Mouse (Mus musculus) embryonic facial prominence, embryonic 14.5 days (tissue): ENCODE results near the gene Sh3d19. TPM values are rescaled to one million over a fixed set of nuclear protein-coding genes. Genes with fewer than 3 reads are reported as not detected.

ENCODE experiments used
- ATAC-seq: fragments of 200-750 bp; cut with Nextera tagmentation; 2 replicates; pipeline ENCODE4 v1.8.0; 2017; ENCODE audit warnings: low read depth, moderate number of reproducible peaks, moderate TSS enrichment
- DNase-seq: peaks from one replicate; pipeline ENCODE4 v3.0.0-alpha.2; 2015; ENCODE audit warnings: low spot score
- H3K27ac ChIP-seq: fragments of 300-500 bp; sonication (generic); replicated peaks from 2 replicates; pipeline ENCODE4 v1.5.1; 2014; ENCODE audit warnings: low read depth, mild to moderate bottlenecking, low read length, moderate library complexity
- H3K27me3 ChIP-seq: fragments of 300-500 bp; sonication (generic); replicated peaks from 2 replicates; pipeline ENCODE4 v1.6.1; 2014; ENCODE audit warnings: low read length; ENCODE audit not compliant: control insufficient read depth, insufficient read depth
- H3K36me3 ChIP-seq: fragments of 300-500 bp; sonication (generic); 2 replicates; pipeline ENCODE4 v1.6.1; 2014; ENCODE audit warnings: low read length, mixed read lengths; ENCODE audit not compliant: control insufficient read depth, insufficient read depth
- H3K4me1 ChIP-seq: fragments of 300-500 bp; sonication (generic); 2 replicates; pipeline ENCODE4 v1.6.1; 2014; ENCODE audit warnings: antibody characterized with exemption, low read length; ENCODE audit not compliant: control insufficient read depth, insufficient read depth
- H3K4me2 ChIP-seq: fragments of 300-500 bp; sonication (generic); 2 replicates; pipeline ENCODE4 v1.6.1; 2014; ENCODE audit warnings: low read depth, mild to moderate bottlenecking, low read length, moderate library complexity, mixed read lengths
- H3K4me3 ChIP-seq: fragments of 300-500 bp; sonication (generic); 2 replicates; pipeline ENCODE4 v1.5.1; 2014; ENCODE audit warnings: low read depth, mild to moderate bottlenecking, low read length
- H3K9ac ChIP-seq: fragments of 300-500 bp; sonication (generic); 2 replicates; pipeline ENCODE4 v1.6.1; 2014; ENCODE audit warnings: low read depth, mild to moderate bottlenecking, low read length, moderate library complexity, mixed read lengths
- H3K9me3 ChIP-seq: fragments of 300-500 bp; sonication (generic); 2 replicates; pipeline ENCODE4 v1.6.1; 2016; ENCODE audit warnings: low read length; ENCODE audit not compliant: control insufficient read depth
- WGBS: fragments of 180-500 bp; shearing (Covaris S2); extraction: QIAGEN DNeasy Blood & Tissue Kit; methylation state at CpG from one replicate; pipeline ENCODE4 v1.1.7; 2014; 5-methylcytosine and 5-hydroxymethylcytosine counted together
- polyA plus RNA-seq: library from polyadenylated mRNA; unstranded; fragments of >200 nt; fragmentation: Nextera tagmentation; extraction: Ambion mirVana; gene quantifications from 2 replicates; pipeline ENCODE4 v1.2.1, GENCODE M21; 2014

The Sh3d19 gene
- polyA plus RNA-seq, 1 experiment from 2014 or later = 30.9 TPM

- DNase-seq (no peak), ATAC-seq (no peak)
- no peaks in the 10 kb centered on the region for H3K4me1 ChIP-seq
- H3K4me2 ChIP-seq = no peak overlapping the region
- H3K9me3 ChIP-seq = no peaks in the 10 kb centered on the region
- H3K27me3 ChIP-seq = no peaks in the 10 kb centered on the region
- 89% methylated on average over 5 of the region's 5 CpGs for WGBS
- no peak overlapping the region for H3K9ac ChIP-seq
- H3K36me3 ChIP-seq = no peaks in the 10 kb centered on the region
- H3K27ac ChIP-seq = no peak overlapping the region
- H3K4me3 ChIP-seq = no peak overlapping the region
These were observed 104.7 kb downstream of the Sh3d19 start for GRCm38 (mm10) chr3:86075593-86075992.

- H3K9ac ChIP-seq = no peak overlapping the region
- no peak overlapping the region for H3K4me2 ChIP-seq
- no peak overlapping the region for H3K27ac ChIP-seq
- ATAC-seq (no peak), DNase-seq (no peak)
- H3K4me1 ChIP-seq = no peaks in the 10 kb centered on the region
- H3K36me3 ChIP-seq = no peaks in the 10 kb centered on the region
- 75% methylated on average over 14 of the region's 14 CpGs for WGBS
- no peaks in the 10 kb centered on the region for H3K9me3 ChIP-seq
- no peaks in the 10 kb centered on the region for H3K27me3 ChIP-seq
- no peak overlapping the region for H3K4me3 ChIP-seq
These were observed 105.8 kb downstream of the Sh3d19 start for GRCm38 (mm10) chr3:86076511-86077283.

- WGBS = 91% methylated on average over 8 of the region's 8 CpGs
- no peak overlapping the region for H3K4me2 ChIP-seq
- H3K36me3 ChIP-seq = peaks cover 16% of the 10 kb centered on the region
- H3K4me3 ChIP-seq = no peak overlapping the region
- DNase-seq (no peak), ATAC-seq (no peak)
- H3K4me1 ChIP-seq = no peaks in the 10 kb centered on the region
- no peaks in the 10 kb centered on the region for H3K9me3 ChIP-seq
- no peak overlapping the region for H3K9ac ChIP-seq
- no peak overlapping the region for H3K27ac ChIP-seq
- H3K27me3 ChIP-seq = no peaks in the 10 kb centered on the region
These were observed 112.1 kb downstream of the Sh3d19 start for GRCm38 (mm10) chr3:86083051-86083450.

GRCm38 (mm10) chr3:86085001-86085400 is 114.1 kb downstream of the Sh3d19 start:
- DNase-seq = no peak
- no peak overlapping the region for H3K4me2 ChIP-seq
- 89% methylated on average over 19 of the region's 19 CpGs for WGBS

GRCm38 (mm10) chr3:86087872-86088271 is 117.0 kb downstream of the Sh3d19 start:
- Histone ChIP-seq H3K36me3 (peaks cover 28% of the 10 kb centered on the region), H3K4me2 (no peak overlapping the region), H3K9ac (no peak overlapping the region), H3K4me3 (no peak overlapping the region), H3K27ac (no peak overlapping the region), H3K4me1 (no peaks in the 10 kb centered on the region; the same call in 1 of the 2 replicates), H3K27me3 (no peaks in the 10 kb centered on the region), H3K9me3 (0 out of 2 replicates have a peak, but pooled peaks cover 4% of the 10 kb centered on the region)
- 72% methylated on average over 3 of the region's 3 CpGs for WGBS
- no peak for ATAC-seq
- DNase-seq = no peak

More at GRCm38 (mm10) chr3:86085001-86085400, 114.1 kb downstream of the Sh3d19 start:
- Histone ChIP-seq H3K9me3 (0 out of 2 replicates have a peak, but pooled peaks cover 4% of the 10 kb centered on the region), H3K9ac (no peak overlapping the region), H3K36me3 (peaks cover 31% of the 10 kb centered on the region), H3K27ac (no peak overlapping the region), H3K4me3 (no peak overlapping the region), H3K4me1 (no peaks in the 10 kb centered on the region), H3K27me3 (no peaks in the 10 kb centered on the region)
- ATAC-seq = no peak

GRCm38 (mm10) chr3:86093213-86093845 is 122.4 kb downstream of the Sh3d19 start:
- ATAC-seq = peak; percentile 68

GRCm38 (mm10) chr3:86093907-86094306 is 123.0 kb downstream of the Sh3d19 start:
- Histone ChIP-seq H3K36me3 (peaks cover 20% of the 10 kb centered on the region), H3K27me3 (no peaks in the 10 kb centered on the region), H3K4me2 (no peak overlapping the region), H3K9ac (no peak overlapping the region), H3K27ac (peak overlapping the region; percentile 77), H3K9me3 (0 out of 2 replicates have a peak, but pooled peaks cover 4% of the 10 kb centered on the region), H3K4me3 (no peak overlapping the region), H3K4me1 (peaks cover 10% of the 10 kb centered on the region; the same call in 1 of the 2 replicates)
- 47% methylated on average over 5 of the region's 5 CpGs for WGBS
- DNase-seq = no peak
- no peak for ATAC-seq

More at GRCm38 (mm10) chr3:86093213-86093845, 122.4 kb downstream of the Sh3d19 start:
- 0 out of 2 replicates have a peak, but pooled peaks cover 4% of the 10 kb centered on the region for H3K9me3 ChIP-seq
- DNase-seq = peak; percentile 60
- no peak overlapping the region for H3K4me3 ChIP-seq
- H3K9ac ChIP-seq = peak overlapping the region; percentile 30; the same call in 1 of the 2 replicates
- H3K27ac ChIP-seq = peak overlapping the region; percentile 77
- WGBS = 19% methylated on average over 6 of the region's 6 CpGs
- peaks cover 10% of the 10 kb centered on the region; the same call in 1 of the 2 replicates for H3K4me1 ChIP-seq
- H3K4me2 ChIP-seq = no peak overlapping the region
- no peaks in the 10 kb centered on the region for H3K27me3 ChIP-seq
- H3K36me3 ChIP-seq = peaks cover 23% of the 10 kb centered on the region

- H3K4me3 ChIP-seq = no peak overlapping the region
- H3K27ac ChIP-seq = no peak overlapping the region
- no peak overlapping the region for H3K4me2 ChIP-seq
- H3K9ac ChIP-seq = no peak overlapping the region
- no peaks in the 10 kb centered on the region for H3K9me3 ChIP-seq
- H3K36me3 ChIP-seq = peaks cover 17% of the 10 kb centered on the region; the same call in 1 of the 2 replicates
- ATAC-seq = no peak; the same call in 1 of the 2 replicates
- H3K27me3 ChIP-seq = no peaks in the 10 kb centered on the region
- no peak for DNase-seq
- 79% methylated on average over 6 of the region's 6 CpGs for WGBS
- H3K4me1 ChIP-seq = no peaks in the 10 kb centered on the region
These were observed 131.0 kb downstream of the Sh3d19 start for GRCm38 (mm10) chr3:86101956-86102355.
